Mouse (Mus musculus): ENCODE results near the gene Iglon5. TPM values are rescaled to one million over a fixed set of nuclear protein-coding genes. Genes with fewer than 3 reads are reported as not detected.

The Iglon5 gene
- polyA plus RNA-seq, 1 experiment from 2014 or later = 3.4 TPM

GRCm38 (mm10) chr7:43490182-43490584, 308 bp upstream of the Iglon5 start:
- WGBS = 0% methylated on average over 12 of the region's 13 CpGs
- peak; percentile 88 for ATAC-seq (ENCODE audit: low FRiP score)

GRCm38 (mm10) chr7:43488646-43489045, 1.2 kb downstream of the Iglon5 start:
- WGBS = 43% methylated on average over 5 of the region's 5 CpGs
- Histone ChIP-seq H3K36me3 (no peaks in the 10 kb centered on the region), H3K27me3 (peaks cover 2% of the 10 kb centered on the region; the same call in 1 of the 2 replicates), H3K4me3 (peak overlapping the region; percentile 62), H3K4me1 (peaks cover 19% of the 10 kb centered on the region), H3K4me2 (replicated peaks) (peak overlapping the region; percentile 60), H3K9me3 (replicated peaks) (no peaks in the 10 kb centered on the region), H3K27ac (no peak overlapping the region), H3K9ac (peak overlapping the region; percentile 84; the same call in 1 of the 2 replicates)
- no peak for ATAC-seq (ENCODE audit: low FRiP score)

More at GRCm38 (mm10) chr7:43490182-43490584, 308 bp upstream of the Iglon5 start:
- Histone ChIP-seq H3K36me3 (no peaks in the 10 kb centered on the region), H3K9ac (peak overlapping the region; percentile 84), H3K27ac (peak overlapping the region; percentile 85), H3K9me3 (replicated peaks) (no peaks in the 10 kb centered on the region), H3K4me3 (peak overlapping the region; percentile 62), H3K27me3 (peaks cover 5% of the 10 kb centered on the region; the same call in 1 of the 2 replicates), H3K4me1 (peaks cover 19% of the 10 kb centered on the region), H3K4me2 (replicated peaks) (peak overlapping the region; percentile 60)

DNA sequence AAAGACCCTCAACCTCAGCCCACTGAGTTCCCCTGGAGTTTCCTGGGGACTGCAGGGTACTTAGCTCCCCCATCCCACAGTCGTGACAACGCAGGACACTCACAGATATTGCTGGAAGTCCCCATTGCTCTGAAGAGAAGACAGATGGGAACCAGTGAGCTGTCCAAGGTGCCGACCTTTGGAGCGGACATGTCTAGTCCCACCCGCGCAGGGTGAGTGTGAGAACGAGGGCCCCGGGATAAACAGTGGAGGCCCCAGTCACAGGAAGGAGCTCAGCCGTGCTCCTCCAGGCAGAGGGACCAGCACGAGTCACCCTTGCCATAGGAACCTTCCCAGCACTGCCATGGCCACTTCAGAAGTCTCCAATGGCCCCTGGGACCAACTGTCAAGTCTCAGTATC, 6.6 kb downstream of the Iglon5 start:
- Histone ChIP-seq H3K4me1 (peaks cover 16% of the 10 kb centered on the region), H3K27ac (no peak overlapping the region), H3K9me3 (replicated peaks) (no peaks in the 10 kb centered on the region), H3K4me3 (no peak overlapping the region), H3K36me3 (peaks cover 9% of the 10 kb centered on the region; the same call in 1 of the 2 replicates), H3K4me2 (replicated peaks) (no peak overlapping the region), H3K9ac (no peak overlapping the region), H3K27me3 (peaks cover 11% of the 10 kb centered on the region)
- 27% methylated on average over 10 of the region's 10 CpGs for WGBS
- no peak for ATAC-seq (ENCODE audit: low FRiP score)

- no peak overlapping the region for H3K4me3 ChIP-seq
- no peak overlapping the region for H3K4me2 ChIP-seq (replicated peaks)
- H3K27ac ChIP-seq = no peak overlapping the region; the same call in 1 of the 2 replicates
- peak; percentile 77 for ATAC-seq (ENCODE audit: low FRiP score)
- no peak overlapping the region for H3K9ac ChIP-seq
- WGBS = 64% methylated on average over 8 of the region's 8 CpGs
- H3K4me1 ChIP-seq = peaks cover 15% of the 10 kb centered on the region
- H3K9me3 ChIP-seq (replicated peaks) = no peaks in the 10 kb centered on the region
- peaks cover 21% of the 10 kb centered on the region for H3K27me3 ChIP-seq
- peaks cover 9% of the 10 kb centered on the region; the same call in 1 of the 2 replicates for H3K36me3 ChIP-seq
These were observed 7.7 kb downstream of the Iglon5 start for GRCm38 (mm10) chr7:43482090-43482716.

- no peaks in the 10 kb centered on the region for H3K9me3 ChIP-seq (replicated peaks)
- H3K36me3 ChIP-seq = peaks cover 9% of the 10 kb centered on the region; the same call in 1 of the 2 replicates
- H3K4me2 ChIP-seq (replicated peaks) = no peak overlapping the region
- H3K27ac ChIP-seq = no peak overlapping the region
- WGBS = 73% methylated on average over 3 of the region's 3 CpGs
- ATAC-seq (ENCODE audit: low FRiP score) = no peak
- peaks cover 20% of the 10 kb centered on the region for H3K4me1 ChIP-seq
- peaks cover 31% of the 10 kb centered on the region for H3K27me3 ChIP-seq
- H3K4me3 ChIP-seq = no peak overlapping the region
- no peak overlapping the region for H3K9ac ChIP-seq
These were observed 8.7 kb downstream of the Iglon5 start for GRCm38 (mm10) chr7:43481191-43481590.

DNA sequence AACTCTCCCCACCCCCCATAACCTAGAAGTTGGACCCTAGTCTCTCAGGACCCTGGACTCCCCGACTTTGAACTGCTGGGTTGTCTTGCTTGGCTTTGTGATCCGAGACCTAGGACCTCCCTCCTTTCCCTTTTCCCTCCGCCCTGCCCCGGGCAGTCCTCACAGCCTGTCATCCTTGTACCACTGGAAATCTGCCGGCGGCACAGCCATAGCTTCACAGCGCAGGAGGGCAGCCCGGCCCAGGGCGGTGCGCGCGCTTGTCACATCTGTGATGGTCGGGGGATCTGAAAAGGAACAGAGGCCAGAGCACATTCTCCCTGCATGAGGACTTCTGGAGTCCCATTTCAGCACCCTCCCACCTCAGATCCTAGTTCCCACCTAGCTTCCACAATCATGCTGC, 13.5 kb downstream of the Iglon5 start:
- WGBS = 7% methylated on average over 13 of the region's 13 CpGs
- no peak for ATAC-seq (ENCODE audit: low FRiP score)
- H3K4me1 ChIP-seq = peaks cover 11% of the 10 kb centered on the region
- H3K36me3 ChIP-seq = peaks cover 24% of the 10 kb centered on the region
- H3K27me3 ChIP-seq = peaks cover 53% of the 10 kb centered on the region
- H3K9ac ChIP-seq = no peak overlapping the region
- peak overlapping the region; percentile 21 for H3K4me2 ChIP-seq (replicated peaks)
- no peak overlapping the region for H3K4me3 ChIP-seq
- no peaks in the 10 kb centered on the region for H3K9me3 ChIP-seq (replicated peaks)
- H3K27ac ChIP-seq = no peak overlapping the region

DNA sequence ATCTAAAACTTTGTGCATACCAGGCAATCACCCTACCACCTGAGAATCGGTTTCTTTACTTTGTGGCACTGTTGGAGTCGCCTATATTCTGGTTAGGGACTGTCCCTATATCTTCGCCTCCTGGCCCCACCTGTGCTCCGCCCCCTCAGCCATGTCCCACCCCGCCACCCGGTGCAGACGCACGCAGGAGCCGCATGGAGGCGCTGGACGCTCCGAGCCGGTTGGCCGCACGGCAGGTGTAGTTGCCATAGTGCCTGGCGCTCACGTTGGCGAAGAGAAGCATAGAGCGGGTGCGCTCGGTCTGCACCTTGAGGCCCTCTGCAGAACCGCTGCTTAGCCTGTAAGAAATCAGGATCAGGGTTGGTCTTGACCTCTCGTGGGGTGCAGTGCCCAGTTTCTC, 14.2 kb downstream of the Iglon5 start:
- no peak overlapping the region for H3K27ac ChIP-seq
- H3K4me1 ChIP-seq = peaks cover 9% of the 10 kb centered on the region
- no peak for ATAC-seq (ENCODE audit: low FRiP score)
- peaks cover 53% of the 10 kb centered on the region for H3K27me3 ChIP-seq
- H3K9ac ChIP-seq = no peak overlapping the region
- H3K4me3 ChIP-seq = no peak overlapping the region
- H3K4me2 ChIP-seq (replicated peaks) = no peak overlapping the region
- H3K36me3 ChIP-seq = peaks cover 24% of the 10 kb centered on the region
- no peaks in the 10 kb centered on the region for H3K9me3 ChIP-seq (replicated peaks)
- 11% methylated on average over 23 of the region's 23 CpGs for WGBS

DNA sequence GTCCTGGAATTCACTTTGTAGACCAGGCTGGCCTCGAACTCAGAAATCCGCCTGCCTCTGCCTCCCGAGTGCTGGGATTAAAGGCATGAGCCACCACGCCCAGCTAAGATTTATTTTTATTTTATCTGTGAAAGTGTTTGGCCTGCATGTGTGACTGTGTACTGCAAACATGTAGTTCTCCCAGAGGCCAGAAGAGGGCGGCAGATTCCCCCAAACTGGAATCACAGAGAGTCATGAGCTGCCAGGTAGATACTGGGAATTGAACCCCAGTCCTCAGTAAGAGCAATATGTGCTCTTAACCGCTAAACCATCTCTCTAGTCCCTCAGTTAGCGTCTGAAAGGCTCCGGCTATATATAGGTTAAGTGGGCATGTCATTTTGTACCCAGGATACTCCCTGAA, 19.5 kb downstream of the Iglon5 start:
- Histone ChIP-seq H3K9ac (no peak overlapping the region), H3K27me3 (peaks cover 21% of the 10 kb centered on the region), H3K4me2 (replicated peaks) (no peak overlapping the region), H3K9me3 (replicated peaks) (no peaks in the 10 kb centered on the region), H3K4me3 (no peak overlapping the region), H3K36me3 (peaks cover 10% of the 10 kb centered on the region; the same call in 1 of the 2 replicates), H3K27ac (no peak overlapping the region), H3K4me1 (peaks cover 4% of the 10 kb centered on the region; the same call in 1 of the 2 replicates)
- 37% methylated on average over 8 of the region's 8 CpGs for WGBS
- ATAC-seq (ENCODE audit: low FRiP score) = no peak

DNA sequence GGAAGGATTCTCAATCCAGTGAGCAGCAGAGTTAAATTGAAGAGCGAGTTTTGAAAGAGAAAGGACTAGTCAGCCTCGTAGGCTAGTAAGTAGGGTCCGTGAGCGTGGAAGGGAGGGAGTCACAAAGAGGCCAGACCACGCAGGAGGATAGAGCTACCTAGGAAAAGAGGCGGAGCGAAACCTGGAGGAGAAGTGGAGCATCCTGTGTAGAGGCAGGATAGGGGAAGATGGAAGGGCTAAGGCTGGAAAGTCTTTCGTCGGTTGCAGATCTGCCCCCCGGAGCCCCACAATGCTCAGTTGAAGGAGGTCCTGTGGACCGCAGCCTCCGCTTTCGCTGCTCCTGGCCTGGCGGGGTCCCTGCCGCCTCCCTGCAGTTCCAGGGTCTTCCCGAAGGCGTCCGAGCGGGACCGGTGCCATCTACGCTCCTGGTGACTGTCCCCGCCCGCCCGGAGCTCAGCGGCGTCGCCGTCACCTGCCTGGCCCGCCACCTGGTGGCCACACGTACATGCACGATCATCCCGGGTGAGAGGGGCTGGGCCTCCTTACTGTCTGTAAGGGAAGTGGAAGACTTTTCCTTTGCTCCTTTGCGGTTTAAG, 23.7 kb downstream of the Iglon5 start:
- peak overlapping the region; percentile 86 for H3K4me2 ChIP-seq (replicated peaks)
- no peaks in the 10 kb centered on the region for H3K9me3 ChIP-seq (replicated peaks)
- peaks cover 33% of the 10 kb centered on the region for H3K27me3 ChIP-seq
- H3K4me1 ChIP-seq = peaks cover 8% of the 10 kb centered on the region
- H3K4me3 ChIP-seq = peak overlapping the region; percentile 44
- peak; percentile 65 for ATAC-seq (ENCODE audit: low FRiP score)
- WGBS = 1% methylated on average over 33 of the region's 33 CpGs
- H3K9ac ChIP-seq = peak overlapping the region; percentile 44
- no peak overlapping the region for H3K27ac ChIP-seq
- H3K36me3 ChIP-seq = no peaks in the 10 kb centered on the region

GRCm38 (mm10) chr7:43465344-43466098, 24.4 kb downstream of the Iglon5 start:
- Histone ChIP-seq H3K36me3 (no peaks in the 10 kb centered on the region), H3K27me3 (peaks cover 33% of the 10 kb centered on the region), H3K4me3 (peak overlapping the region; percentile 44), H3K9me3 (replicated peaks) (no peaks in the 10 kb centered on the region), H3K9ac (peak overlapping the region; percentile 44), H3K4me2 (replicated peaks) (peak overlapping the region; percentile 86), H3K27ac (no peak overlapping the region), H3K4me1 (peaks cover 8% of the 10 kb centered on the region)
- peak; percentile 83 for ATAC-seq (ENCODE audit: low FRiP score)
- WGBS = under 1% methylated on average over 33 of the region's 33 CpGs

DNA sequence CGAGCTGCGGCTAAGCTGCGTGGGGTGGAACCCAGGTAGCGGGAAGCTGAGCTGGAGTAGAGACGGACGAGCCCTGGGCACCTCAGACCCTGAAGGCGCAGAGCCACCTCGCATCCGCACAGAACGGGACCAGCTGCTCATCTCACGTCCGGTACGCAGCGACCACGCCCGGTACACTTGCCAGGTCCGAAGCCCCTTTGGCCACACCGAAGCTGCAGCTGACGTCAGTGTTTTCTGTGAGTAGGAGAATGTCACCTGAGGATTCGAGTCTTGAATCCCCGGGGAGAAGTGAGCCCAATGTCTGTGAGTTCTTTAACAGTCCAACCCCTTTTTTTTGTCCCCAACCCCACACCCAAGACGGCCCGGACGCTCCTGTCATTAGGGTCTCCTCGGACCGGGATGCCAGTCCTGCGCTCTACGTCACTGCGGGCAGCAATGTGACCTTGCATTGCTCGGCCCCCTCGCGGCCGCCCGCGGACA, 25.0 kb downstream of the Iglon5 start:
- Histone ChIP-seq H3K27ac (no peak overlapping the region), H3K4me2 (replicated peaks) (peak overlapping the region; percentile 86), H3K9me3 (replicated peaks) (no peaks in the 10 kb centered on the region), H3K27me3 (peaks cover 33% of the 10 kb centered on the region), H3K36me3 (no peaks in the 10 kb centered on the region), H3K9ac (0 out of 2 replicates have a peak overlapping the region, but pooled peaks have one; percentile 44), H3K4me3 (peak overlapping the region; percentile 44), H3K4me1 (peaks cover 8% of the 10 kb centered on the region)
- 9% methylated on average over 35 of the region's 35 CpGs for WGBS
- ATAC-seq (ENCODE audit: low FRiP score) = peak; percentile 75

GRCm38 (mm10) chr7:43463976-43464375, 25.9 kb downstream of the Iglon5 start:
- ATAC-seq (ENCODE audit: low FRiP score) = no peak
- H3K4me1 ChIP-seq = peaks cover 8% of the 10 kb centered on the region
- no peaks in the 10 kb centered on the region for H3K9me3 ChIP-seq (replicated peaks)
- H3K36me3 ChIP-seq = no peaks in the 10 kb centered on the region
- peaks cover 33% of the 10 kb centered on the region for H3K27me3 ChIP-seq
- no peak overlapping the region for H3K4me2 ChIP-seq (replicated peaks)
- H3K27ac ChIP-seq = no peak overlapping the region
- 84% methylated on average over 7 of the region's 7 CpGs for WGBS
- H3K9ac ChIP-seq = no peak overlapping the region
- no peak overlapping the region for H3K4me3 ChIP-seq
